Mouse (Mus musculus) midbrain, embryonic 15.5 days (tissue): ENCODE measurements around the gene Gm20219. TPM values are rescaled to one million over a fixed set of nuclear protein-coding genes. Genes with fewer than 3 reads are reported as not detected.

Source experiments
- ATAC-seq: fragments of 200-750 bp; cut with Nextera tagmentation; replicated peaks from 2 replicates; pipeline ENCODE4 v1.8.0; 2017; ENCODE audit warnings: moderate TSS enrichment
- H3K27ac ChIP-seq: fragments of 300-500 bp; sonication (generic); 2 replicates; pipeline ENCODE4 v1.5.1; 2015; ENCODE audit warnings: mild to moderate bottlenecking, inconsistent platforms
- H3K27me3 ChIP-seq: fragments of 300-500 bp; sonication (generic); replicated peaks from 2 replicates; pipeline ENCODE4 v1.6.1; 2015; ENCODE audit warnings: inconsistent platforms
- H3K36me3 ChIP-seq: fragments of 300-500 bp; sonication (generic); replicated peaks from 2 replicates; pipeline ENCODE4 v1.6.1; 2015; ENCODE audit warnings: inconsistent platforms
- H3K4me1 ChIP-seq: fragments of 300-500 bp; sonication (generic); 2 replicates; pipeline ENCODE4 v1.6.1; 2015; ENCODE audit warnings: inconsistent platforms
- H3K4me2 ChIP-seq: fragments of 300-500 bp; sonication (generic); 2 replicates; pipeline ENCODE4 v1.6.1; 2015; ENCODE audit warnings: inconsistent platforms, mild to moderate bottlenecking, moderate library complexity
- H3K4me3 ChIP-seq: fragments of 300-500 bp; sonication (generic); 2 replicates; pipeline ENCODE4 v1.5.1; 2015; ENCODE audit warnings: mild to moderate bottlenecking, inconsistent platforms
- H3K9ac ChIP-seq: fragments of 300-500 bp; sonication (generic); 2 replicates; pipeline ENCODE4 v1.6.1; 2015; ENCODE audit warnings: mild to moderate bottlenecking, inconsistent platforms
- H3K9me3 ChIP-seq: fragments of 300-500 bp; sonication (generic); 2 replicates; pipeline ENCODE4 v1.6.1; 2016; ENCODE audit warnings: inconsistent platforms
- WGBS: fragments of 180-500 bp; shearing (Covaris S2); methylation state at CpG from one replicate; pipeline ENCODE4 v1.1.7; 2015; ENCODE audit warnings: mixed read lengths; 5-methylcytosine and 5-hydroxymethylcytosine counted together
- polyA plus RNA-seq: library from polyadenylated mRNA; unstranded; fragments of >200 nt; fragmentation: Nextera tagmentation; extraction: Ambion mirVana; gene quantifications from 2 replicates; pipeline ENCODE4 v1.2.1, GENCODE M21; 2015

The Gm20219 gene
- polyA plus RNA-seq, 1 experiment from 2014 or later = 1.4 TPM

DNA sequence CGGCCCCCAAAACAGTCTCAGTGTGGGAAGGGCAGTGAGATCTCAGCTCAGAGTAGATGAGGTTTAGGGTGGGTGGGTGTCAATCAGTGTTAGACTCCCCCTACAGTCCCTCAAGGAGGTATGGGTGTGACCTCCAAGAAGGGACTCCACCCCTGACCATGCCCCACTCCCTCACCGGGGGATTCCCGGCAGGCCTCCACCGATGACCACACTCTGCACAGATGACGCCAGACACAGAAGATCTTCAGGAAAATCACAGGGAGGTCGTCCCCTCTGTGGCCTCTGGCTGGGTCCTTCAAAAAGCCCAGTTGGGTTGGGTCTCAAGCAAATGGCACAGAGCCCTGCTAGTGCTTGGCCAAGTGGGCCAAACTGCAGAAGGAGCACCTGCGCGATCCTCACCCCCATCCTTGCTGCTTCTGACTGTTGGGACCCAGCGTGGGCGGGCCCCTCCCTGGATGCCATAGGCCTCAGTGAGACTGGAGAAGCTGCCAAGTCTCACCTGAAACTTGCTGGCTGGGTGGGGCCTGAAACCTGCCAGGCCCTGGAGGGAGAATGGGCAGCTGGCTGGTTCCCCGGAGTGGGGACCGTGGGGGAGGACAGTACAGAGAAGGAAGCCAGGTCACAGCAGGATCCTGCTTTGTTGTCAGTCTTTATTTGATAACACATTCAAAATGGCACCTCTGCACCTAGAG lies 3.3 kb downstream of the Gm20219 start:
- Histone ChIP-seq H3K4me2 (no peak overlapping the region), H3K4me1 (peaks cover 37% of the 10 kb centered on the region), H3K36me3 (no peaks in the 10 kb centered on the region), H3K9me3 (no peaks in the 10 kb centered on the region), H3K9ac (no peak overlapping the region), H3K27ac (peak overlapping the region; percentile 81), H3K4me3 (no peak overlapping the region), H3K27me3 (no peaks in the 10 kb centered on the region)
- ATAC-seq = no peak
- WGBS = 79% methylated on average over 12 of the region's 12 CpGs

DNA sequence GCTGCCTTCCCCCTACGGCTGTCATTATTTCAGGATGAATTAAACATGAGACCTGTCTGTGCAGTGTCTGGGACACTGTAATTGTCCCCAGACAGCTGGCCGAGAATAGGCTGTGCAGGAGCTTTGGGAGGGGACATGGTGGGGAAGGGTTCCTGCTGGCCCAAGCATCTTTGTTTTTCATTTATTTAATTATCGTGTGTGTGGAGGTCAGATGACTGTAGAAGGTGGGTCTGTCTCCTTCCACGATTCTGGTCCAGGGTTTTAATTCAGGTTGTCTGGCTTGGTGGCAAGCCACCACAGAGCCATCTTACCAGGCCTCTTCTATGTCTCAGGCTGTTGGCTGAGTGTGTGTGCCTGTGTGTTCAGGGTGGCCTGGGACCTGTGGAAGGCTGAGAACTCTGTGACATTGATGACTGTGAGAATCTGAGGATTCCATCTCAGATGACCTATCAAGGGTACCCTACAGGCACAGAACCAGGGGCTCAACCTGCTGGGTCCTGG lies 5.5 kb downstream of the Gm20219 start:
- H3K9ac ChIP-seq = no peak overlapping the region
- no peak for ATAC-seq
- no peak overlapping the region for H3K4me3 ChIP-seq
- WGBS = 31% methylated on average over 4 of the region's 4 CpGs
- no peak overlapping the region for H3K4me2 ChIP-seq
- peaks cover 40% of the 10 kb centered on the region for H3K4me1 ChIP-seq
- peak overlapping the region; percentile 13 for H3K27ac ChIP-seq
- H3K9me3 ChIP-seq = no peaks in the 10 kb centered on the region
- no peaks in the 10 kb centered on the region for H3K27me3 ChIP-seq
- no peaks in the 10 kb centered on the region for H3K36me3 ChIP-seq

DNA sequence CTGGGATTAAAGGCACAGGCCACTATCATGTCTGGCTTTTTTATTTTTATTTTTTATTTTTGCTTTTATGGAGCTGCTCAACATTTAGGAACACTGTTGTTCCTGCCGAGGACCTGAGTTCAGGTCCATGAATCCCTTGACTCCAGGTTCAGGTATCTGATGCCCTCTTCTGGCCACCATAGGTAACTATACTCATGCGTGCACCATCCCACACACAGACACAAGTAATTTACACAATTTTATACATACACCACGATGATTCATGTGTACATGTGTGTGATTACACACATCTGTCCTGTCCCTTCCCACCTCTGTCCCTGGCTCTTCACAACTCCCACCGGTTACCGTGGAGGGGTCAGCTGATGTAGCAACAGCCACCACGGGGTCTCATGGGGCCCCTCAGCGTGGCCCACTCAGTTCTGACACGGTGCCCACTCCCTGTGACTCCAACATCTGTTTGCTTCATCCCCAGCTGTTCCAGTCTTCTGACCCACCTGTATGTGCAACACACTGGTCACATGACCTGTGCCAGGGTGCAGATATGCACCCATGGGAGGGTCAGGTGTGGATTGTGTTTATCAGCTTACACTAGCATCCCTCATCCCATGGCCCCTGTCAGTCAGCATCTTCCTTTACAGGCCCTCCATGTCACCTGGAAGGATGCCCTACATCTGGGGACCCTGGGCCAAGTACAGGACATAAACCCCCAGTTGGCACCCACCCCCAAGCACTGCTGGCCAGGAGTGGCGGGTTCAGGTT lies 6.2 kb downstream of the Gm20219 start:
- Histone ChIP-seq H3K4me3 (no peak overlapping the region), H3K36me3 (no peaks in the 10 kb centered on the region), H3K4me1 (peaks cover 40% of the 10 kb centered on the region), H3K9ac (no peak overlapping the region), H3K27me3 (no peaks in the 10 kb centered on the region), H3K9me3 (no peaks in the 10 kb centered on the region), H3K27ac (peak overlapping the region; percentile 13), H3K4me2 (no peak overlapping the region)
- no peak for ATAC-seq
- 57% methylated on average over 9 of the region's 9 CpGs for WGBS

DNA sequence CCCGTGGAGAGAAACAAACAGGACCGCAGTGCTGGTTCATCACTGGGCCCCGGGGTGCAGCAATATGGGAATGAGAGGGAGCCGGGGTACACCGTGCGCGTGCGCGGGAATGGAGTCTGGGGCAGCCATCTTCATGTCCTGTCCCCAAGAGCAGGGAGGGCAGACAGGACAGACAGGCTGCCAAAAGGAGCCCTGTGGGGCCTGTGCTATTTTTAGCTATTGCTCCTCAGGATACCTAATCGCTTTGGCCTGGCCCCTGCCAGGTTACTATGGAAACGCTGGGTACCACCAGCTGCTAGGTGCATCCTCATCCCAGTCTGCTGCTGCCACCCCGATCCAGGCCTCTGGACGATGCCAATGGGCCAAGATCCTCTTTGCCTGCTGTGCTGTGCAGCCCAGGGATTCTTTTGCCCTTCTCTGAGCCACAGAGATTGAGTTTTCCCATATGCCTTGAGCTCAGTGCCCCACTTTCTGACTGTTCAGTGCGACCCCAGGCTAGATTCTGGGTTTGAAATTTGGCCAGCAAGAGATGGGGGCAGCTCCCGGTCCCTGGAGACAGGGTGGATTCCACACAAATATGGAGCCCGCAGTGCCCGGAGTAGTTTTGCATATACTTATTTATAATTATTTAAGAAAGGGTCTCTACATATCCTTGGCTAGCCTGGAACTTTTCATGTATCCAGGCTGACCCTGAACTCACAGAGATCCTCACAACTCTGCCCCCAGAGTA lies 6.9 kb downstream of the Gm20219 start:
- no peak overlapping the region for H3K9ac ChIP-seq
- H3K4me1 ChIP-seq = peaks cover 38% of the 10 kb centered on the region
- H3K27me3 ChIP-seq = no peaks in the 10 kb centered on the region
- H3K27ac ChIP-seq = peak overlapping the region; percentile 46
- ATAC-seq = peak; percentile 13; the same call in 1 of the 2 replicates
- H3K9me3 ChIP-seq = no peaks in the 10 kb centered on the region
- H3K4me2 ChIP-seq = no peak overlapping the region
- no peaks in the 10 kb centered on the region for H3K36me3 ChIP-seq
- H3K4me3 ChIP-seq = no peak overlapping the region
- WGBS = 41% methylated on average over 17 of the region's 17 CpGs

DNA sequence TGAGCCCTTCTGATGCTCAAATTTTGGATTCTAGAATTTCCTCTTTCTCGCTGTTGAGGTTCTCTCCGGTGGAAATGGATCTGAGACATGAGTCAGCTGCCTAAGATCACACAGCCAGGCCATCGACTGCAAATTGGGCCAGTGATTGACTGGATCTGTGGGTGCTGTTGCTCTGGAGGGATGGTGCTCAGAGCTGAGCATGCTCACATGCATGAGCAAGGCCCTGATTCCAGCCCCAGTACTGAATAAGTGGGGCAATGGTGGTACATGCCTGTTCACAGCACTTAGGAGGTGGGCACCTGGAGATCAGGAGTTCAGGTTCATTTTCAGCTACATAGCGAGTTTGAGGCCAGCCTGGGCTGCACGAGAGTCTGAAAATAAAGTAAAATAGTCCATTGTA lies 7.6 kb downstream of the Gm20219 start:
- no peak overlapping the region for H3K4me2 ChIP-seq
- H3K27ac ChIP-seq = peak overlapping the region; percentile 46
- no peak overlapping the region for H3K4me3 ChIP-seq
- H3K27me3 ChIP-seq = no peaks in the 10 kb centered on the region
- no peaks in the 10 kb centered on the region for H3K9me3 ChIP-seq
- H3K9ac ChIP-seq = no peak overlapping the region
- no peak for ATAC-seq
- WGBS = 80% methylated on average over 5 of the region's 5 CpGs
- peaks cover 31% of the 10 kb centered on the region for H3K4me1 ChIP-seq
- no peaks in the 10 kb centered on the region for H3K36me3 ChIP-seq

DNA sequence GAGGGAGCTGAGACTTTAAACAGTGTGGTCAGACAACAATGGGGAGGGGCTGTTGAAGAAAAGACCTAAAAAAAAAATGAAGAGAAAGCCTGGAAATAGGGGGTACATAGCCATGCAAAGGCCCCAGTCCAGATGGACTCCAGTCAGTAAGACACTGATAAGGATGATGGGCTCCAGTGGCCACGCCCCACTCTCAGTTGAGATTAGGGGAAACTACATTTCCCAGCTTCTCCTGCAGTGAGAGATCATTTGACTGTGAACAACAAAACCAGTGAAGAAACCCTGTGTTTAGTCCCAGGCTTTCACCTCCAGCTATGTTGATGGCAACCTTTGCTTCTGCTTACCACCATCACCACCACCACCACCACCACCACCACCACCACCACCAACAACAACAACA lies 8.2 kb downstream of the Gm20219 start:
- ATAC-seq = no peak
- no peaks in the 10 kb centered on the region for H3K36me3 ChIP-seq
- no peaks in the 10 kb centered on the region for H3K9me3 ChIP-seq
- no peak overlapping the region for H3K27ac ChIP-seq
- peaks cover 25% of the 10 kb centered on the region for H3K4me1 ChIP-seq
- no peak overlapping the region for H3K9ac ChIP-seq
- H3K4me2 ChIP-seq = no peak overlapping the region
- 86% methylated on average over 1 of the region's 1 CpGs for whole genome bisulfite sequencing
- no peak overlapping the region for H3K4me3 ChIP-seq
- no peaks in the 10 kb centered on the region for H3K27me3 ChIP-seq

DNA sequence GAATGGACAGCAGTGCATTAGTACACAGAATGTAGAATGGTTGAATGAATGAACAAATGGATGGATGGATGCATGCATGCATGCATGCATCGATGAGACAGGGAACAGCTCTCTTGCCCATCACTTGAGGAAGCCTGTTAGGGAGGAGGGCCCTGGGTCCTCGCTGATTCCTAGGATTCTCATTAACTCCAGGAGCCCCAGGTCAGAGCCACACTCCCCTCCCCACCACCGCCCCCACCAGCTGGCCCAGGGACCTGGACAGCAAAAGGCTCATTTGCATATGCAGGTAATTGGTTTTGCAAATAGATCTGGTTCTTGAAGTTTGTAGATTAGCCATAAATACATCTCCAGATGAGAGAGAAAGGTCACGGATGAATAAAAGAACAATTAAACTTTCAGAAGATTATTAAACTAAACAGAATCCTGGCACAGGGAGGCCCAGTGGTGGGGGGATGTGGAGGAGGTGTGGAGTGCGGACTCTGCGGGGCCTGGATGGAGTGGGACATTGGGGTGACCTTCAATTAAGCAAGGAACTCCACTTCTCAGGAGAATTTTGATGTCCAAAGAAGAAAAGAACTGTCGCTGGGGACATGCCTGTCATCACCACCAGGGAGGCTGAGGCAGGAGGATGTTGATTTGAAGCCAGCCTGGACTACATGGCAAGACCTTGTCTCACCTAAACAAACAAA lies 9.3 kb downstream of the Gm20219 start:
- no peaks in the 10 kb centered on the region for H3K36me3 ChIP-seq
- WGBS = 77% methylated on average over 7 of the region's 7 CpGs
- H3K4me1 ChIP-seq = peaks cover 24% of the 10 kb centered on the region
- no peaks in the 10 kb centered on the region for H3K9me3 ChIP-seq
- no peak overlapping the region for H3K9ac ChIP-seq
- no peak overlapping the region for H3K4me2 ChIP-seq
- ATAC-seq = no peak
- H3K27ac ChIP-seq = 0 out of 2 replicates have a peak overlapping the region, but pooled peaks have one; percentile 4
- H3K27me3 ChIP-seq = no peaks in the 10 kb centered on the region
- no peak overlapping the region for H3K4me3 ChIP-seq

DNA sequence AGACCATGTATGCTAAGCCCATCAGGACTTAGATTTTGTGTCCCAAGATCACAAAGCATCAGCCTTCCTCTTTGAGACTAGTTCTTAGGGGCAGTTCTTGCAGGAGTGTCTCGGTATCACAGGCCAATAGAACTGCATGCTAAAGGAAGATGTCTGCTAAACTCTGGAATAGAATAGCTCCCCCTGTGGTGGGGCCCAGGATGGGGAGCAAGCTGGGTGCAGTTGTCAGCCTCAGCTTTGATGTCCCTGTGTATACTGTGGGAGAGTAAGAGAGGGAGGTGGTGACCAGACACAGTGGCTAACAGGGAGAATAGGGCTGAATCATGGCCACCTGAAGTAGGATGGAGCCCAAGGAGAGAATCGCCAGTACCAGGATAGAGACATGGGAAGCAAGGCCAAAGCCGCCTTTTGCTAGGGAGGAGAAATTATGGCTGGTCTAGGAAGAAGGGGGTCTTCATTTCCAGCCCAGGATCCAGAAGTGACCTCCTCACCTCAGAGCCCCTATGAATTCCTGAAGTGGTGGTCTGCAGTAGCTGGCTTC lies 10.4 kb downstream of the Gm20219 start:
- H3K9me3 ChIP-seq = no peaks in the 10 kb centered on the region
- ATAC-seq = no peak
- no peaks in the 10 kb centered on the region for H3K36me3 ChIP-seq
- H3K27ac ChIP-seq = no peak overlapping the region
- WGBS = 83% methylated on average over 3 of the region's 3 CpGs
- peaks cover 24% of the 10 kb centered on the region for H3K4me1 ChIP-seq
- H3K4me2 ChIP-seq = no peak overlapping the region
- H3K27me3 ChIP-seq = no peaks in the 10 kb centered on the region
- no peak overlapping the region for H3K9ac ChIP-seq
- H3K4me3 ChIP-seq = no peak overlapping the region

DNA sequence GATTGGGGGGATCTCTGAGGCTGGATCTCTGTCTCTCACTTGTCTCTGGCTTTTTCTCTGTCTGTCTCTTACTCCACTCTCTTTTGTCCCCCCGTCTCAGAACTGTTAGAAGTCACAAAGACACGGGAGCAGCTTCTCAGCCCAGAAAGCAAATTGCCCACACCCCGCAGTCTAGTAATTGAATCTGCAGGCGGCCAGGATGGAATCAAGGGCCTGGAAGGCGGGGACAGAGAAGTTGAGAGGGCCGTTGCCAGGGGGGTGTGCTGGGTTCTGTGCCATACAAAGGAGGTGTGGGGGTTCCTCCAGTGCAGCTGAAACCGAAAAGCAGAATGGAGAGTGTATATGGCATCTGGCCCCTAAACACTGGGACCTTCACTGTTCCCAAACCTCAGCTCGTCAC lies 11.5 kb downstream of the Gm20219 start:
- H3K36me3 ChIP-seq = no peaks in the 10 kb centered on the region
- peak overlapping the region; percentile 32; the same call in 1 of the 2 replicates for H3K27ac ChIP-seq
- H3K4me2 ChIP-seq = no peak overlapping the region
- no peaks in the 10 kb centered on the region for H3K9me3 ChIP-seq
- no peak overlapping the region for H3K9ac ChIP-seq
- WGBS = 26% methylated on average over 8 of the region's 8 CpGs
- H3K27me3 ChIP-seq = no peaks in the 10 kb centered on the region
- no peak for ATAC-seq
- H3K4me3 ChIP-seq = no peak overlapping the region
- peaks cover 26% of the 10 kb centered on the region for H3K4me1 ChIP-seq

DNA sequence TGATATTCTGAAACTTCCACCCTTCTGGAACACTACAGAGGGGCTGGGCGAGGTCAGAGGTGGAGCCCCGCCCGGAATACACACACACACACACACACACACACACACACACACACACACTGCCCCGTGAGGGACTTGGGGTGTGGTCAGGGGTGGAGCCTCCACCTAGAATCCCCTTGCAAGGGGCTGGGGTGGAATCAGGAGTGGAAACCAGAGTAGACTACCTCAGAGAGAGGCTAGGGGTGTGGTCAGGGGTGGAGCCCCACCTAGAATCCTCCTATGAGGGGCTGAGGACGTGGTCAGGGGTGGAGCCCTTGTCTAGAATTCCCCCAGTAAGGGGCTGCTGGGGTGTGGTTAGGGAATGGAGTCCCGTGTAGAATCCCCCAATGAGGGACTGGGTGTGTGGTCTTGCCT lies 13.6 kb downstream of the Gm20219 start:
- no peak for ATAC-seq
- no peak overlapping the region for H3K4me3 ChIP-seq
- H3K27me3 ChIP-seq = no peaks in the 10 kb centered on the region
- no peaks in the 10 kb centered on the region for H3K36me3 ChIP-seq
- peaks cover 25% of the 10 kb centered on the region for H3K4me1 ChIP-seq
- no peak overlapping the region for H3K9ac ChIP-seq
- no peak overlapping the region for H3K4me2 ChIP-seq
- no peaks in the 10 kb centered on the region for H3K9me3 ChIP-seq
- WGBS = 34% methylated on average over 6 of the region's 6 CpGs
- no peak overlapping the region for H3K27ac ChIP-seq

DNA sequence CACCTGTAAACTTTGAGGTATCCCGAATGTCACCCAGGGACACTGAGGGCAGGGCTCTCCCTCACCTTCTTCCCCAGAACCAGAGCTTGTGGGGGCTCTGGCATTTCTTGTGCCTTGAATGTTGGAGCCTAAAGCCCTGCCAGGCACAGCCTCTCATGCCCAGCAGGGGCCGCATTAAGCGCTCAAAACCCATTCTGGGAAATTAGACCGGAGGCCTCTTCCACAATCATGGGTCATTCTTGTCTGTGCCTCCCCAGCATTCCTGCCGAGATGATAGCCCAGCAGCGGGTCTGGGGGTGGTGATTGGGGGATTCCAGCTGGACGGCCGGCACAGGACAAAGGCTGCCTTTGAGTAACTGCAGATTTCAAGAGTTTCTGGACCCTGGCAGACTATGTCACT lies 16.3 kb downstream of the Gm20219 start:
- WGBS = 8% methylated on average over 8 of the region's 8 CpGs
- Histone ChIP-seq H3K27me3 (no peaks in the 10 kb centered on the region), H3K4me2 (no peak overlapping the region), H3K9me3 (no peaks in the 10 kb centered on the region), H3K4me1 (peaks cover 25% of the 10 kb centered on the region), H3K36me3 (no peaks in the 10 kb centered on the region), H3K9ac (no peak overlapping the region), H3K27ac (peak overlapping the region; percentile 57), H3K4me3 (no peak overlapping the region)
- peak; percentile 44; the same call in 1 of the 2 replicates for ATAC-seq
